Mouse (Mus musculus) megakaryocyte, embryonic 14.5 days (primary cell): ENCODE results near the gene H13. TPM values are rescaled to one million over a fixed set of nuclear protein-coding genes. Genes with fewer than 3 reads are reported as not detected.

Experiments used
- H3K27me3 ChIP-seq: replicated peaks from 2 replicates; pipeline ENCODE3; 2012; ENCODE audit warnings: inconsistent platforms
- H3K36me3 ChIP-seq: replicated peaks from 2 replicates; pipeline ENCODE3; 2012; ENCODE audit warnings: low read length, inconsistent platforms, mixed read lengths
- H3K4me1 ChIP-seq: 2 replicates; pipeline ENCODE4 v1.6.1; 2012; ENCODE audit warnings: inconsistent platforms
- H3K4me3 ChIP-seq: replicated peaks from 2 replicates; pipeline ENCODE3; 2012; ENCODE audit warnings: moderate library complexity, mild to moderate bottlenecking, inconsistent platforms
- H3K9me3 ChIP-seq: 2 replicates; pipeline ENCODE4 v1.6.1; 2012; ENCODE audit warnings: inconsistent platforms
- FLI1 ChIP-seq: IDR thresholded peaks from 2 replicates; pipeline ENCODE4 v1.6.1; 2012; ENCODE audit warnings: low read length, inconsistent platforms, mixed read lengths
- GATA1 ChIP-seq: IDR thresholded peaks from 3 replicates; pipeline ENCODE4 v1.6.1; 2012; ENCODE audit warnings: mixed read lengths, low read length, inconsistent platforms, borderline replicate concordance
- polyA plus RNA-seq: library from polyadenylated mRNA; stranded (reverse); fragments of >175 nt; gene quantifications from 2 replicates; pipeline ENCODE4 v1.2.3, GENCODE M21; 2012; ENCODE audit warnings: low replicate concordance; ENCODE audit not compliant: insufficient read depth

H13 gene
- polyA plus RNA-seq, 1 experiment, result 88.7 TPM

DNA sequence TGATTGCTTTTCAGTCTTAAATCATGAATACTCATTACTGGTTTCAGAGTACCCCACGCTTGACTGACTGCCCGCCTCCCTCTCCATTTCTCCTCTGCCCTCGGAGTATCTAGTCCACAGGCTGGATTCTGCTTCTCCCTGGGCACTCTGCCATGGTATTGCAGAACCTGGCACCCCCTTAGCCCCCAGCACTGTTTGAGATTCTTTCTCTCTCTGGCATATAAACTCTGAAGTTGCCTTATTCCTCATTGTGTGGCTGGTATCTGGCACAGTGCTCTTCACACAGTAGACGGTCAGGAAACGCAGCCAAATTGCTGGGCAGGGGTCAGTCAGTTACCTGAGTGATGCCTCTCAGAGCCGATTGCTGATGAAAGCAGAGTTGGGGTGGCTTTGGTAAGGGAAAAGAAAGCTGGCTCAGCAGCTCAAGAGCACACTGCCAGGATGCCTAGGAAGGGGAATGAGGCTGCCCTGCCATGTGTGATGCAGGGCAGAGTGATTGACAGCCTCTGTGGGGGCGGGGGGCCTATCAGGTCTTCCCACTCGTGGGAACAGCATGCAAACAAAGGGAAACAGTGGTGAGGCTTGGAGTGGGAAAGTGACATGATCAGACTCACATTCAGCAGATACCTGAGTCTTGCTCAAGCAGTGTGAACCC is 10.6 kb downstream of the H13 start:
- Histone ChIP-seq H3K4me3 (no peak overlapping the region), H3K36me3 (peaks cover 97% of the 10 kb centered on the region), H3K4me1 (peaks cover 88% of the 10 kb centered on the region), H3K27me3 (no peaks in the 10 kb centered on the region), H3K9me3 (no peaks in the 10 kb centered on the region)
- TF ChIP-seq FLI1 (no peak), GATA1 (no peak)

DNA sequence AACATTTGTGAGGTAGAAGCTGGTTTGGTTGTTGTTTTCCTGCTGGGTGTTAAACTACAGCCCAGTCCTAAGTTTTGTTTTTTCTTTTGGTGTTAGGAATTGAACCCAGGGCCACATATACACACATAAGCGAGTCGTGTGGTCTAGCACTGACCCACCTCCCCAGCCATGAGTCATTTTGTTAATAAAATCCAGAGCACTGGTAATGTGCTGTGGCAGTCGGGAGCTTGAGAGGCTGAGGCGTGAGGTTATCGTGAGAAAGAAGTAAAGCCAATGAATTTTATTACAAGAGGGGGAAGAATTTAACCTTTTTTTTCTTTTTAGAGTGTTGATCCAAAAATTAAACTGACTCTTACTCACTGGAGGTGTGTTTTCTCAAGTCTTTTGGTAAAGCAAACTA is 13.8 kb downstream of the H13 start:
- H3K36me3 ChIP-seq, result peaks cover 98% of the 10 kb centered on the region

DNA sequence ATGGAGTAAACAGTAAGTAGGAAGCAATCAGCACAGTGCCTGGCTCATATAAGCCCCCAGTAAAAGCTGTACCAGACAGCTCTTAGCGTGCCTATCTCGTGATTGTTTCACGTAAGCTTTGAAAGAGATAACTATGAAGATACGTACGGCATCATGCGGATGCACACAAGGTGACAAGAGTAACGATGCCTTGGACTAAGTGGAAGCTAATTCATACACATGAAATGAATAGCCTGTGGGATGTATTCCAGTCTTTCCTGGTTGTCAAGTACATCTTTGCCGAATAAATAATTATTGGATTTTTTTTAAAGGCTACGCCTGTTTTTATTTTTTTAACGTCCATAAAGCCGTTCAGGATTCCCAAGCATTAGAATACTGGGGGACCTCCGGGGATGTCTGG is 17.1 kb downstream of the H13 start:
- H3K4me3 ChIP-seq, result no peak overlapping the region
- no peaks in the 10 kb centered on the region for H3K9me3 ChIP-seq
- peaks cover 34% of the 10 kb centered on the region for H3K4me1 ChIP-seq
- no peak for TF ChIP-seq GATA1
- H3K36me3 ChIP-seq, result peaks cover 98% of the 10 kb centered on the region
- H3K27me3 ChIP-seq, result no peaks in the 10 kb centered on the region

More for the DNA sequence above, 13.8 kb downstream of the H13 start:
- no peaks in the 10 kb centered on the region for H3K27me3 ChIP-seq
- H3K4me3 ChIP-seq, result peak overlapping the region; percentile 53
- TF ChIP-seq GATA1 (no peak), FLI1 (no peak)
- peaks cover 64% of the 10 kb centered on the region for H3K4me1 ChIP-seq
- no peaks in the 10 kb centered on the region for H3K9me3 ChIP-seq

DNA sequence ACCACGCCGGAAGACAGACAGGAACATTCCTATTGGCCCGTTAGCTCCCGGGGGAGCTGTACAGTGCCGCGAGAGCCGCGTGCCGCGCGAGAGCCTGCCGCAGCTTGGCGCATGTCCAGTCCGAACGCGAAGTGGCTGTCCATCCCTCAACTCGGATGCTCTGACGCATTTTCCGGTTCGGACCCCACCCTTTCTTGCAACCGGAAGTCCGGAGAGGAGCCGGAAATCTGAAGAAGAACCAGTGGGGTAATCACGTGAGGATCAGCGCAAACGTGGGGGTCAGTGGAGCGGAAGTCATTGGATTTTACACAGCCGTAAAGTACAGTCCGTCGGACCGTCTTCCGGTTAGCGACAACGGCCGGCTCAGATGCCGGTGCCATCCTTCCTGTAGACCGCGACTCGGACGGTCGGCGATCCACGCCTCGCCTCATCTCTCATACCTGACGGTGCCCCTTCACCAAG is 17.6 kb downstream of the H13 start, which contains the start of gene Mcts2:
Gene Mcts2, plus strand, starts transcription at position 230 of the 462 bp plus-strand sequence.
- H3K4me3 ChIP-seq, result peak within 1 kb of the TSS; percentile 83

DNA sequence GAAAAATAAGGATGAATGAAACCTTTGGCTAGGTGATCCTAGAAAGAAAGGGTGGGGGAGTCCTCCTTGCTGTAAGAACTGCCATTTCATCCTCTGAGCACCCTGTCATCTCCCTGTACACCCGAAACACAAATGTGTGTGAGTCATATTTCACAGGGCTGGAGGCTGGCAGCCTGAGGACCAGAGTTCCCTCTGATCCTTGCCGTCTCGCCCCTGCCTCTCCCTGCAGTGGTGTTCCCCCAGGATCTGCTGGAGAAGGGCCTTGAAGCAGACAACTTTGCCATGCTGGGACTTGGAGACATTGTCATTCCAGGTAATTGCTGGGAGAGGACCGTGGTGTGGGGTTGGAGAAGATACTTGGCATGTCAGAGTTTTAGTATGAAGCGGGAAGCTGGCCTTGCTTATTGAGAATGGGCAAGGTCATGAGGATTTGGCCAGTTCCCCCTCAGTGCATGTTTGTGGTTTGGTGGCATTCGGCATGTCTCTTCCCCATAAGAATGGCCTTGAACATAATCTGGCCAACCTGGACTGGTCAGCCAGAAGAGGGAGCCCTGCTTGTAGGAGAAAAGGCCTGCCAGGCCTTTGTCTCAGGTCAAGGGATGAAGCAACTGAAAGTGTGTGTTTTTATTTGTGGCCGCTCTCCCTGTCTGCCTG is 22.4 kb downstream of the H13 start:
- no peaks in the 10 kb centered on the region for H3K9me3 ChIP-seq
- peaks cover 31% of the 10 kb centered on the region for H3K4me1 ChIP-seq
- TF ChIP-seq FLI1, result no peak
- TF ChIP-seq GATA1, result no peak
- no peak overlapping the region for H3K4me3 ChIP-seq
- H3K36me3 ChIP-seq, result peaks cover 94% of the 10 kb centered on the region
- no peaks in the 10 kb centered on the region for H3K27me3 ChIP-seq

More for the DNA sequence above, 17.6 kb downstream of the H13 start, which contains the start of gene Mcts2:
- Histone ChIP-seq H3K9me3 (no peaks in the 10 kb centered on the region), H3K27me3 (no peaks in the 10 kb centered on the region), H3K36me3 (peaks cover 98% of the 10 kb centered on the region), H3K4me1 (peaks cover 34% of the 10 kb centered on the region)
- TF ChIP-seq GATA1 (no peak), FLI1 (no peak)

DNA sequence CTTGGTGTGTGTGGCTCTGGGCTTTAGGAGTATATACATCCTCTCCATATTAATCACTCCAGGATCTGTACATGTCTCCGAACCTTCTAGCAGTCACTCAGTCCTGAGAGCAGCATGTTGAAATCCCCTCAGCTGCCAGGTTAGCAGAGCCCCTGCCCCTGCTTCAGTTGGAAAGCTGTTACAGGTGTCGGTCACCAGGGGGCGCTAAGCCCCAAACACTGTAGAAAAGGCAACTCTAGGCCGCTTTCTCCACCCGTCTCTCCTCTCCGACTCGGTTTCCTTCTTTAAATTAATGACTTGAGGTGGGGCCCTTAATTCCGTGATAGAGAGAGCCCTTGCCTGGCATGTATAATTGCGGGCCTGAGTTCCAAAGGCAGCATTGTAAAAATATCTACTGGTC is 24.0 kb downstream of the H13 start:
- Histone ChIP-seq H3K27me3 (no peaks in the 10 kb centered on the region), H3K36me3 (peaks cover 93% of the 10 kb centered on the region), H3K4me3 (peak overlapping the region; percentile 23), H3K4me1 (peaks cover 40% of the 10 kb centered on the region), H3K9me3 (no peaks in the 10 kb centered on the region)
- TF ChIP-seq GATA1 (no peak), FLI1 (no peak)

DNA sequence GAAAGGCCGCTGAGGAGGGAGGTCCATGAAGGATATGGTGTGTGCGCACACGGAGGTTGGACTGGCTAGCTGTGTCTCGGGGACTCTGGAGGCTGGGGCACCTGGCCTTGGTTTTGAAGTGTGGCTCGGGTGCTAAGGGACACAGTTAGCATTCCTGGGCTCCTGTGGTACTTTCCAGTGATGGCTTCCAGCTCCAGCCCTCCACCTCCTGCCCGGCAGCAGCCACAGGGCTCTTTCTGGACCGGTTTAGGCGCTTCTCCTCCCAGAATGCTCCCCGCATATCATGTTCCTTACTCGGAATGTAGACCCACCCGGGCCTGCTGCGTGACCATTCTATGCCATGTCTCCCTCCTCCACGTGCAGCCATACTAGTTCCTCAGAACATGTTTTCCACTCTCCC is 24.5 kb downstream of the H13 start:
- Histone ChIP-seq H3K9me3 (no peaks in the 10 kb centered on the region), H3K27me3 (no peaks in the 10 kb centered on the region), H3K4me3 (peak overlapping the region; percentile 23), H3K4me1 (peaks cover 40% of the 10 kb centered on the region), H3K36me3 (peaks cover 93% of the 10 kb centered on the region)
- no peak for TF ChIP-seq GATA1
- no peak for TF ChIP-seq FLI1

DNA sequence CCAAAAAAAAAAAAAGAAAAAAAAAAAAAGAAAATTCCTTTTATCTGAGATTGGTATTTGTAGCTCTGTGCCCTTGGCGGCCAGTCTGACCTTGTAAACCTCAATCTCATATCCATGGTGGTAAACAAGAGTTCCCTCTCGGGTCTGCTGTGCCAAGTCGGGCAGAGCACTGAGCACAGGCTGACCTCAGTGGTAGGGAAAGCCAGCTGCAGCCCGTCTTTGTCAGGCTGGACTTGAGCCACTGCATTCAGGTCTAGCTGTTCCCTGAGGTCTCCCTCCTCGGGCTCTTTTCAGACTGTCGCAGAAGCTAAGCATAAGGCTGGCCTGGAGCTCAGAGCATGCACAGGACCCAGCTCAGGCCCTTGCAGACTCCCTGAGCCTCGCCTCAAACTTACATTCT is 25.4 kb downstream of the H13 start:
- TF ChIP-seq GATA1, result no peak
- no peak for TF ChIP-seq FLI1
- H3K9me3 ChIP-seq, result no peaks in the 10 kb centered on the region
- peaks cover 93% of the 10 kb centered on the region for H3K36me3 ChIP-seq
- H3K4me3 ChIP-seq, result no peak overlapping the region
- no peaks in the 10 kb centered on the region for H3K27me3 ChIP-seq
- H3K4me1 ChIP-seq, result peaks cover 40% of the 10 kb centered on the region

DNA sequence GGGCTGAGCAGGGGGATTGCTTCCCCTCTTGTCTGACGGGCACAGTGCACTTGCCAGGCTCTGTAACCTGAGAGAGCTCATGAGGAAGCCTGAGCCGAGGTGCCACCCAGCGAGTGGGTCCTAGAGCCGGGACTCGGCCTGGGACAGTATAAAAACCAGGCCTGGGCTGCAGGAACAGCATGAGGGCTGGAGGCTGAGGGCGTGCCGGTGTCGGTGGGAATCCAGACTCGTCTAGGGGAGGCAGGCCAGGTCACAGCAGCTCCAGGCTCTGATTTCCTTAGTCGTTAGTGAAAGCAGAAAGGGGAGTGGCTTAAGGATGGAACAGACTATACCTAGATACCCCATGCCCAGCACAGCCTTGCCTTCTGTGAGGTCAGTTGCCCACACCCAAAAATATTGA is 26.8 kb downstream of the H13 start:
- peaks cover 40% of the 10 kb centered on the region for H3K4me1 ChIP-seq
- H3K4me3 ChIP-seq, result no peak overlapping the region
- no peaks in the 10 kb centered on the region for H3K27me3 ChIP-seq
- peaks cover 3% of the 10 kb centered on the region for H3K9me3 ChIP-seq
- TF ChIP-seq FLI1 (no peak), GATA1 (no peak)
- H3K36me3 ChIP-seq, result peaks cover 93% of the 10 kb centered on the region

DNA sequence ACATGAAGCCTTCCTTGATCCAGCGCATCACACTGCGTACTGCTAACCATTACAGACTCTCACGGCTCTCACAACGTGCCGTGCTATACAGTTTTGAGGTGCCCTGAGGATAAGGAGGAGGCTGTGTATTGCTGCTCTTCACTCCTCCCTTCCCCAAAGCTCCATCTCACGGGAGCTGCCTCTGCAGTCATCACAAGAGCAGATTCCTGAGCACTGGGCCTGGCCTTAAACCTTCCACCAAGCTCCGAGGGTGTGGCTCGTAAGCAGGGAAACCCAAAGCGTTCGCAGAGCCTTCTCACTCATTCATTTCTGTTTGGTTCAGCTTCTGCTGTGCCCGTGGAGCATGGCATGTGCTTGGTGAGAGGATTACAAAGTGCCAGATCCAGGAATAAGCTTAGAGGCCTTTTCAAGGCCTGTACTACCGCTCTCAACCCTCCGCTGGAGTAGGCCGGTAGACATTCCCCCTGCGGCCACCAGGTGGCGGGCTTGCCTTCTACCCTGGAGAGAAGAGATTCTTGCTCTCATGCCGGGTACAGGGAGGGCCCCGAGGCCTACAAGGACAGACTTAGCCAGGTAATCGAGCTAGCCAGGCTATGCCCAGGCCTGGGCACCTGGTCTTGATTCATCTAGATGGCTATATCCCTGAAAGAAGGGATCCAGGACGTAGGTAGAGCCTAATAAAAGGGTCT is 27.4 kb downstream of the H13 start:
- Histone ChIP-seq H3K4me1 (peaks cover 40% of the 10 kb centered on the region), H3K36me3 (peaks cover 93% of the 10 kb centered on the region), H3K27me3 (no peaks in the 10 kb centered on the region), H3K9me3 (peaks cover 4% of the 10 kb centered on the region), H3K4me3 (no peak overlapping the region)
- TF ChIP-seq FLI1 (no peak), GATA1 (no peak)
